Mouse (Mus musculus): ENCODE data around the gene Arhgef17.

DNA sequence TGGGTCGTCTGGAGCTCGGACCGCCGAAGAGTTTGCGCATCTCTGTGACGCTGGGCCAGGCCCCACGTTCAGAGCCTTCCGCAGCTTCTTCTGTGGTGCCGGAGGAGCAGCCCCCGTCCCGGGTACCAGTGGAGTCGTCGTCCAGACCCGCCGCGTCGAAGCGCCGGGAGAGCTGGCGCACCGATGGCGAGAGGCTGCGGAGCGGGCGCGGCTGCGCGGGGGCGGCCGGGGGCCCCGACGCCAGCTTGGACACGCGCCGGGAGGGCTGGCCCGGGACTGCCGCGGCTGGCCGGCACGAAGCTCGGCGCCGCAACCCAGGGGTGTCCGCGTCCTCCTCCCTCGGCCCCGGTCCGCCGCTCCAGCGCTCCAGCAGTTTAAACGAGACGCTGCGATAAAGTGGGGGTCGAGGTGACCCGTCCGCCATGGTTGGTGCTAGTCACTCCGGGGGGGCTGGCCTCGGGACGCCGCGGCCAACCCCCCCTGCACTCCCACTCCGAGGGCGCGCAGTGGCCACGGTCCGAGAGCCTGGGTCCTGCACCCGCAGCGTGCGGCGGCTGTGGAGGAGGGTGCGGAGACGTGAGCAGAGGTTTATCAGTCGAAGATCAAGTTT, 486 bp downstream of the Arhgef17 start:
- TF ChIP-seq ZC3H11A (IDR thresholded peaks at IDR 0.05; ENCODE audit: borderline replicate concordance, low read depth, low read length), result no peak
- TF ChIP-seq MAFK (IDR thresholded peaks at IDR 0.05; ENCODE audit: insufficient read depth, low read depth, low read length), result no peak
